Mouse (Mus musculus): ENCODE measurements at regions not wholly inside any gene's neighbourhood (a gene's known extent, or its start where the extent isn't known, plus 50 kb on each side); places are given as distances from the start of the nearest gene placed in this dataset.
"Not testable (repeated sequence)": the region's sequence is repeated elsewhere in the genome, so short reads cannot be mapped to it uniquely, and the experiment has no call there.

DNA sequence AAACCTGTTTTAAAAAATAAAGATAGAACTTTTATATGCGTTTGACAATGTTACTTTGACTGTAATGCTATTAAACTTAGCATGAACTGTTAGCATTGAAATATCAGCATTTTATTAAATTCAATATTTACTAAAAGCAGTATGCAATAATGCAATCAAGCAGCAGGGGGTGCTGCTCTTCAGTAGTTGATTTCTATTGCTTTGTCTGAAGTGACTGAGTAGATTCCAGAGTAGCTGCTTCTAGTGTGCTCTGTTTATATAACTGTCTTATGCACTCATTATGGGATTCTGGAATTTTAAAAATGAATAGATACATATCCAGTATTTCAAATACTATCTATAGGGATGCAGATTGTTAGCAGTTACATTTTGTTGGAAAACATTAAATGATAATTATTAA, 146.2 kb downstream of the Gm28710 start:
- H3K9me3 ChIP-seq (ENCODE audit: control insufficient read depth, low read length): no peaks in the 10 kb centered on the region
- no peaks in the 10 kb centered on the region for H3K27me3 ChIP-seq (replicated peaks; ENCODE audit: control insufficient read depth, insufficient read depth, low read length)
- H3K4me1 ChIP-seq (ENCODE audit: control insufficient read depth, insufficient read depth, low read depth, low read length): no peaks in the 10 kb centered on the region
- no peak overlapping the region for H3K27ac ChIP-seq (ENCODE audit: low read depth, low read length)
- WGBS: 66% methylated on average over 1 of the region's 1 CpGs
- H3K4me3 ChIP-seq (ENCODE audit: low read length): no peak overlapping the region
- H3K4me2 ChIP-seq (ENCODE audit: low read length): no peak overlapping the region
- no peak overlapping the region for H3K9ac ChIP-seq (ENCODE audit: low read depth, low read length)
- 0 out of 2 replicates have a peak, but pooled peaks have one; percentile 61 for ATAC-seq
- no peaks in the 10 kb centered on the region for H3K36me3 ChIP-seq (ENCODE audit: control insufficient read depth, insufficient read depth, low read length)

DNA sequence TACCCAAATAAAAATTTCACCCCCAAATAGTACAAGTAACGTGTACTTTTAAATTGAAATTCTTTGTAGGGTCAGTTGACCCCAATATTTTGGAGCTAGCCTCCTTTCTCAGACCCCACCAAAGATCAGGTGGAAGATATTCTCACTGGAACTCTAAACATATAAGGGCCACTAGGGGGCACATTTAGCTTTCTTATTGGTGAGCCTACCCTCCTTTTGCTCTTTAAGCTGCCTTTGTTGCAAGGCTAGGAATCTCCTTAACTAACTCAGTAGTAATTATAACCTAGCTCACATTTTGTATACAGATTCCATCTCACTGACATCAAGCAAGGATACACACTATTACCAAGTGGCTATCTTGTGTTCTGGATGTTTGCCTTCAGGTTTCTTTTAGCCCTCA, 155.8 kb downstream of the Gm28710 start:
- Histone ChIP-seq H3K9ac (ENCODE audit: low read depth, low read length) (no peak overlapping the region), H3K9me3 (ENCODE audit: control insufficient read depth, low read length) (no peaks in the 10 kb centered on the region), H3K36me3 (ENCODE audit: control insufficient read depth, insufficient read depth, low read length) (no peaks in the 10 kb centered on the region), H3K27me3 (replicated peaks; ENCODE audit: control insufficient read depth, insufficient read depth, low read length) (no peaks in the 10 kb centered on the region), H3K4me1 (ENCODE audit: control insufficient read depth, insufficient read depth, low read depth, low read length) (no peaks in the 10 kb centered on the region), H3K27ac (ENCODE audit: low read depth, low read length) (no peak overlapping the region), H3K4me3 (ENCODE audit: low read length) (no peak overlapping the region), H3K4me2 (ENCODE audit: low read length) (no peak overlapping the region)
- ATAC-seq: no peak
- WGBS: 37% methylated on average over 1 of the region's 1 CpGs

- H3K4me2 ChIP-seq (ENCODE audit: low read length): no peak overlapping the region
Observed at GRCm38 (mm10) chr5:16967735-16968134, 176.1 kb downstream of the Gm28710 start.

DNA sequence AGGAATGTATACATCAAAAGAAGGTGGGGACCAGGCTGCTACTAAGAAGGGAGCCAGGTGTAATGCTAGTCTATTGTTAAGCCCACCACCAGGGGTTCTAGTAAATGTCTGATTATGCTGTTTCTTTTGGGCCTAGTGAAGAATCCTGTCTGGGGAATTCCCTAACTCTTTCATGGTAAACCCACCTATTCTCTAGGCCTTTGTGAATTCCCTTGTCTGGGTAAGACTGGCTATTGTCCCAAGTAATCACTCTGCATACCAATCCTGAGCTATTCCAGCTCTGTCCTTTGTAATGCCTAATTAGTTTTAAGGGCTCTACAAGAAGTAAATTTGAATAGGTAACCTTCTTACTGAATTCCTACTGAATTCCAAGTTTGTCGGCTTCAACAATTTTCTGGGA, 177.2 kb downstream of the Gm28710 start:
- not testable (repeated sequence) for H3K9ac ChIP-seq (ENCODE audit: low read depth, low read length); H3K4me3 ChIP-seq (ENCODE audit: low read length); H3K4me2 ChIP-seq (ENCODE audit: low read length); ATAC-seq; H3K27ac ChIP-seq (ENCODE audit: low read depth, low read length); H3K36me3 ChIP-seq (ENCODE audit: control insufficient read depth, insufficient read depth, low read length); H3K4me1 ChIP-seq (ENCODE audit: control insufficient read depth, insufficient read depth, low read depth, low read length); H3K9me3 ChIP-seq (ENCODE audit: control insufficient read depth, low read length); H3K27me3 ChIP-seq (replicated peaks; ENCODE audit: control insufficient read depth, insufficient read depth, low read length)
- 21% methylated on average over 1 of the region's 1 CpGs for WGBS

More at GRCm38 (mm10) chr5:16967735-16968134, 176.1 kb downstream of the Gm28710 start:
- Histone ChIP-seq H3K27me3 (replicated peaks; ENCODE audit: control insufficient read depth, insufficient read depth, low read length) (no peaks in the 10 kb centered on the region), H3K9ac (ENCODE audit: low read depth, low read length) (no peak overlapping the region), H3K36me3 (ENCODE audit: control insufficient read depth, insufficient read depth, low read length) (no peaks in the 10 kb centered on the region), H3K4me3 (ENCODE audit: low read length) (no peak overlapping the region), H3K27ac (ENCODE audit: low read depth, low read length) (no peak overlapping the region), H3K4me1 (ENCODE audit: control insufficient read depth, insufficient read depth, low read depth, low read length) (no peaks in the 10 kb centered on the region), H3K9me3 (ENCODE audit: control insufficient read depth, low read length) (no peaks in the 10 kb centered on the region)
- ATAC-seq: no peak
- WGBS: 69% methylated on average over 4 of the region's 4 CpGs

DNA sequence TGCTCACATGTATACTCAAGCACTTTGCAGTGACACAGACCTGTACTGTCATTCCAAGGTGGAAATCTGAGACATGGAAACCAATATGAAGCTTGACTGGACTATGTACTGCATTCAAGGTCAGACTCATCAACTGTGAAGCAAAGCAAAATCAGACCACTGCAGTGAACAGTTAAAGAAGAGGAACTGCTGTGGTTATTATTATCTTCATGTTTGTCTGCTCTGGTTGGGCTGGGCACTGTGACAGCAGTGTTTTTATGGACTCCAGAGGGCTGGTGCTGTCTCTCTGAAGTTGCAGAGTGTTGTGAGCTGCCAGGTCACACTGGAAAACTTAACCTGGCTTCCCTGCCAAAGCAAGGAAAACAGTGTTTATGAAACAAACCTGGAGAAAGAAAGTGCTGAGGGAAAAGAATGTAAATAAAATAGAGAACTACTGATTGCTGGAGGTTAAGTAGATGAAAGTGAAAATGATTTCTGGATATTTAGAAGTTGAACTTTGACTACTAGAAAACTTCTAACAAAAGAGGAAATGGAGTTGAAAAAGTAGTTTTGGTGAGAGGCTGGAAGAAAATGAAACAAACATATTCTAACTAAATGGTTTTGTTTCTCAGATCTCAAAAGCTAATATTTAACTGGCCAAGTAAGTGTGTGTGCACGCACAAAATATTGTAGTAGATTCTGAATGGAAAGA, 181.7 kb downstream of the Gm28710 start:
- Histone ChIP-seq H3K27ac (ENCODE audit: low read depth, low read length) (no peak overlapping the region), H3K4me1 (ENCODE audit: control insufficient read depth, insufficient read depth, low read depth, low read length) (no peaks in the 10 kb centered on the region), H3K9ac (ENCODE audit: low read depth, low read length) (no peak overlapping the region), H3K9me3 (ENCODE audit: control insufficient read depth, low read length) (no peaks in the 10 kb centered on the region), H3K4me2 (ENCODE audit: low read length) (no peak overlapping the region), H3K4me3 (ENCODE audit: low read length) (no peak overlapping the region), H3K36me3 (ENCODE audit: control insufficient read depth, insufficient read depth, low read length) (no peaks in the 10 kb centered on the region), H3K27me3 (replicated peaks; ENCODE audit: control insufficient read depth, insufficient read depth, low read length) (no peaks in the 10 kb centered on the region)
- no peak for ATAC-seq
- 78% methylated on average over 1 of the region's 1 CpGs for WGBS

GRCm38 (mm10) chr5:16976006-16976405, 184.4 kb downstream of the Gm28710 start:
- H3K27me3 ChIP-seq (replicated peaks; ENCODE audit: control insufficient read depth, insufficient read depth, low read length): no peaks in the 10 kb centered on the region
- no peak overlapping the region for H3K9ac ChIP-seq (ENCODE audit: low read depth, low read length)
- H3K4me3 ChIP-seq (ENCODE audit: low read length): no peak overlapping the region
- no peaks in the 10 kb centered on the region for H3K4me1 ChIP-seq (ENCODE audit: control insufficient read depth, insufficient read depth, low read depth, low read length)
- H3K9me3 ChIP-seq (ENCODE audit: control insufficient read depth, low read length): no peaks in the 10 kb centered on the region
- no peaks in the 10 kb centered on the region for H3K36me3 ChIP-seq (ENCODE audit: control insufficient read depth, insufficient read depth, low read length)
- ATAC-seq: no peak
- H3K4me2 ChIP-seq (ENCODE audit: low read length): no peak overlapping the region
- 92% methylated on average over 2 of the region's 2 CpGs for WGBS
- no peak overlapping the region for H3K27ac ChIP-seq (ENCODE audit: low read depth, low read length)

DNA sequence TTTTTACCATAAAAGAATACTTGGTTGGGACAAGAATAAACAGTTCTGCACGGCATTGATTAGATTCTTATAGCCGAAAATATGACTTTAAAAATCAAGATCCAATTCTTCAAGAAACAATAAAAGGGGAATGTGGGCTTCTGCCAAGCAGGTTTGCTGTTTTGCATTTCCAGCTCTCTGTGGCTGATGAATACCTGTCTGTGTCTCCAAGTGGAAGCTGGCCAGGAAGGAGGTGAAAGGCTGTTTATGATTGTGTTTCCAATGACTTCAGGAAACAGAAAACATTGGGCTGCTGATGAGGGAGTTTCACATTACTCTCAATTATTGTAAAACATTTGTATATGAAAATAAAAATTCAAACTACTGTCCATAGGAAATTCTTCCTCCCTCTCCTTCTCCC, 193.3 kb downstream of the Gm28710 start:
- Histone ChIP-seq H3K9me3 (ENCODE audit: control insufficient read depth, low read length) (no peaks in the 10 kb centered on the region), H3K36me3 (ENCODE audit: control insufficient read depth, insufficient read depth, low read length) (no peaks in the 10 kb centered on the region), H3K4me2 (ENCODE audit: low read length) (no peak overlapping the region), H3K9ac (ENCODE audit: low read depth, low read length) (no peak overlapping the region), H3K27ac (ENCODE audit: low read depth, low read length) (no peak overlapping the region), H3K4me3 (ENCODE audit: low read length) (no peak overlapping the region), H3K4me1 (ENCODE audit: control insufficient read depth, insufficient read depth, low read depth, low read length) (no peaks in the 10 kb centered on the region), H3K27me3 (replicated peaks; ENCODE audit: control insufficient read depth, insufficient read depth, low read length) (no peaks in the 10 kb centered on the region)
- ATAC-seq: no peak
- 92% methylated on average over 2 of the region's 2 CpGs for WGBS

GRCm38 (mm10) chr5:16991518-16991917, 199.9 kb downstream of the Gm28710 start:
- ATAC-seq: no peak
- Histone ChIP-seq H3K4me1 (ENCODE audit: control insufficient read depth, insufficient read depth, low read depth, low read length) (no peaks in the 10 kb centered on the region), H3K9ac (ENCODE audit: low read depth, low read length) (no peak overlapping the region), H3K4me2 (ENCODE audit: low read length) (no peak overlapping the region), H3K9me3 (ENCODE audit: control insufficient read depth, low read length) (no peaks in the 10 kb centered on the region), H3K4me3 (ENCODE audit: low read length) (no peak overlapping the region), H3K27ac (ENCODE audit: low read depth, low read length) (no peak overlapping the region), H3K36me3 (ENCODE audit: control insufficient read depth, insufficient read depth, low read length) (no peaks in the 10 kb centered on the region), H3K27me3 (replicated peaks; ENCODE audit: control insufficient read depth, insufficient read depth, low read length) (no peaks in the 10 kb centered on the region)
- WGBS: 55% methylated on average over 1 of the region's 1 CpGs

GRCm38 (mm10) chr5:16999183-16999582, 207.6 kb downstream of the Gm28710 start:
- H3K9ac ChIP-seq (ENCODE audit: low read depth, low read length): no peak overlapping the region
- no peaks in the 10 kb centered on the region for H3K9me3 ChIP-seq (ENCODE audit: control insufficient read depth, low read length)
- no peaks in the 10 kb centered on the region for H3K36me3 ChIP-seq (ENCODE audit: control insufficient read depth, insufficient read depth, low read length)
- H3K4me1 ChIP-seq (ENCODE audit: control insufficient read depth, insufficient read depth, low read depth, low read length): no peaks in the 10 kb centered on the region
- H3K27ac ChIP-seq (ENCODE audit: low read depth, low read length): no peak overlapping the region
- 47% methylated on average over 2 of the region's 2 CpGs for WGBS
- H3K4me3 ChIP-seq (ENCODE audit: low read length): no peak overlapping the region
- ATAC-seq: no peak
- no peaks in the 10 kb centered on the region for H3K27me3 ChIP-seq (replicated peaks; ENCODE audit: control insufficient read depth, insufficient read depth, low read length)
- no peak overlapping the region for H3K4me2 ChIP-seq (ENCODE audit: low read length)

All from hindbrain, embryonic 16.5 days (tissue).